Mouse (Mus musculus) heart, adult 2 months (tissue): Measurements from ENCODE around the gene Ip6k3. TPM values are rescaled to one million over a fixed set of nuclear protein-coding genes. Genes with fewer than 3 reads are reported as not detected.

Experiments used
- DNase-seq, 2 experiments: peaks; one replicate each; pipeline ENCODE4 v3.0.0; 2021
- H3K27ac ChIP-seq: fragments of 200-600 bp; 2 replicates; pipeline ENCODE4 v1.8.1; 2022
- H3K27me3 ChIP-seq: fragments of 200-500 bp; 2 replicates; pipeline ENCODE4 v1.6.1; 2012; ENCODE audit warnings: mild to moderate bottlenecking, low read length, inconsistent platforms, mixed read lengths; ENCODE audit not compliant: control insufficient read depth, insufficient read depth
- H3K36me3 ChIP-seq: fragments of 200-500 bp; 2 replicates; pipeline ENCODE4 v1.6.1; 2012; ENCODE audit warnings: low read length, inconsistent platforms; ENCODE audit not compliant: control insufficient read depth, insufficient read depth
- H3K4me1 ChIP-seq: fragments of 200-500 bp; 2 replicates; pipeline ENCODE4 v1.6.1; 2011; ENCODE audit warnings: low read length; ENCODE audit not compliant: control insufficient read depth, insufficient read depth
- H3K4me3 ChIP-seq: fragments of 200-600 bp; 2 replicates; pipeline ENCODE4 v1.8.1; 2022
- H3K79me2 ChIP-seq: fragments of 200-500 bp; replicated peaks from 2 replicates; pipeline ENCODE4 v1.6.1; 2012; ENCODE audit warnings: mild to moderate bottlenecking, inconsistent platforms, low read length, moderate library complexity, mixed read lengths; ENCODE audit not compliant: control insufficient read depth, insufficient read depth
- H3K9ac ChIP-seq: fragments of 200-500 bp; 2 replicates; pipeline ENCODE4 v1.6.1; 2012; ENCODE audit warnings: low read depth, mild to moderate bottlenecking, control low read depth, inconsistent platforms, low read length, mixed read lengths
- CTCF ChIP-seq: fragments of 200-600 bp; IDR thresholded peaks from 2 replicates; pipeline ENCODE4 v1.8.1; 2022; ENCODE audit warnings: antibody characterized with exemption, mild to moderate bottlenecking, moderate library complexity
- EP300 ChIP-seq: fragments of 200-500 bp; IDR thresholded peaks from 2 replicates; pipeline ENCODE4 v1.6.1; 2011; ENCODE audit warnings: low read depth, low read length, control low read depth; ENCODE audit not compliant: insufficient read depth
- POLR2A ChIP-seq: fragments of 200-500 bp; IDR thresholded peaks from 2 replicates; pipeline ENCODE4 v1.6.1; 2011; ENCODE audit warnings: mild to moderate bottlenecking, low read depth, low read length, control low read depth; ENCODE audit not compliant: insufficient read depth
- WGBS: fragments of 180-500 bp; shearing (Covaris S2); methylation state at CpG from one replicate; pipeline ENCODE4 v1.1.7; 2018; 5-methylcytosine and 5-hydroxymethylcytosine counted together
- intact Hi-C: fragments of 180-260 bp; cut with DNase I; formaldehyde crosslinking; loops from one replicate; pipeline ENCODE4 v1.15.1; 2025
- long read RNA-seq: library from polyadenylated mRNA; stranded (forward); transcript quantifications from one replicate; pipeline ENCODE4 v2.0.0, GENCODE M21; 2021
- polyA plus RNA-seq: library from polyadenylated mRNA; depleted of rRNA; stranded (reverse); fragments of >200 nt; gene quantifications from 2 replicates; pipeline ENCODE4 v1.2.3, GENCODE M21; 2012; rRNA removed
- total RNA-seq, 2 experiments: library from RNA; stranded (reverse); gene quantifications; 2 replicates each; pipeline ENCODE4 v1.2.3; 2021

Ip6k3 gene
- total RNA-seq: 1 to 10 TPM; 4.1 to 5.6 TPM
- polyA plus RNA-seq: 8.2 and 10.1 TPM in 2 replicates
- long read RNA-seq, transcript Ip6k3-201 (6 exons, 2,342 nt): major isoform, 9 of 13 reads
- long read RNA-seq, partial matches to known transcripts: 3 of 13 reads
- long read RNA-seq, other reads (novel, unspliced or antisense): 1 of 13 reads

DNA sequence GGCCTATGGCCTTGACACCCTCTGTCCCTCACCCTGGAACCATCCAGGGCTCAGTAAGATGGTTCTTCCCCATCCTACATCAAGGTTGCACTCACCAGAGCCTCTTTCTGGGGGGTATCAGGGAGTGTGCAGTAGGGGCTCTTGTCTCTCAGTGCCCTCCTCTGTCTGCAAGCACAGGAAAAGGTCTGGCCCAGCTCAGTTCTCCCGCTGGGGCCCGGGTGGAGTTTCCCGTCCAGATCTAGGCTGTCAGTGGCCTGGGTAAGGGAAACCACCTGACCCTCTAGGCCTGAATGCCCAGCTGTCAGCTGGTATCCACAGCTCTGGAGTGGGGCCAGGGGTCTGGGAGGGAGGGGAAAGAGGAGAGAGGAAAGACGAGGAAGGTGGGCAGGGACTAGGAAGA is at the start of gene Ip6k3:
TSS of gene Ip6k3 (minus strand) at position 251 of the 400 bp plus-strand sequence.
- intact Hi-C loops: no loop called here
- DNase-seq: peak in 1 of 2 experiments; percentile 42
- 15% methylated on average over 4 of the region's 4 CpGs for WGBS

DNA sequence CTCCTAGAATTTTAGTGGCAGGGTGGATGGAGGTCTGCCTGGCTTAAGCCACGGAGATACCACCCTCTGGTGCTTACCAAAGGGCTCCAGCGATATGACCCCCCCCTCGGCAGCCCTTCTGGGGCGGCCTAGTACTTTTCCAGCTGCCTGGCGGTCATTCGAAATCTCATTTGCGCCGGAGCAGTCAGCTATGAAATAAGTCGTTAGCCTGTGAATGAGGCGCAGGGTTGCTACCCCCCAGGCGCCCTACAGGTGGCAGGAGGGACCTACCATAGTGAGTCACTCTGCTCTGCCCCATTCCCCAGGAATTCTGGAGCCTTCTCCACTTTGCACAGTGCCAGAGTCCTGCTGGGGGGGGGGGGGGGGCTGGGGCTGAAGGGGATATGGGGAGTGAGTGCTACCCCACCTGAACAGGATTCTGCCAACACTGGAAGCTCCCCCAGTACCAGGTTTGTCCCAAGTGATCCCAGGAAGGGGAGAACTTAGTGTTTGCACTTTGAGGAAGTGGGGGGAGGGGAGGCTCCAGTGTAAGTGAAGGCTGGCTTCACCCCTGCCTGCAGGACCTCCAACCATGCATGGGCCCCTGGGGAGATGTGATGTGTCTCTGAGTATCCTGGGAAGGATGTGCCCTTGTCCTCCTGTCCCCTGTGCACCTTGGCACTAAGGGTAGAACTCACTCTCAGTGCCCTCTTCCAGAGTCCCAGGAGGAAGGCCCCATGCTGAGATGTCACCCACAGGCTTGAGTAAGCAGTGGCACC is 45.4 kb upstream of the Ip6k3 start:
- no peaks in the 10 kb centered on the region; the same call in 1 of the 2 replicates for H3K27me3 ChIP-seq
- H3K27ac ChIP-seq: no peak overlapping the region
- intact Hi-C loops: loop anchor here (1.0 to 10.0 kb wide), 4 partner anchors 44 to 422 kb away; partner anchors contain the start of genes RPS10-NUDT3 and Rps10
- no peaks in the 10 kb centered on the region for H3K79me2 ChIP-seq
- TF ChIP-seq POLR2A (no peak), CTCF (peak; percentile 76)
- no peaks in the 10 kb centered on the region for H3K36me3 ChIP-seq
- peak; percentile 50 to 69 for DNase-seq
- WGBS: 7% methylated on average over 11 of the region's 11 CpGs
- no peaks in the 10 kb centered on the region for H3K4me1 ChIP-seq
- H3K9ac ChIP-seq: no peak overlapping the region
- no peak overlapping the region for H3K4me3 ChIP-seq

More for the DNA sequence above, at the start of gene Ip6k3:
- H3K79me2 ChIP-seq: no peaks in the 10 kb centered on the region
- H3K36me3 ChIP-seq: no peaks in the 10 kb centered on the region
- H3K4me3 ChIP-seq: peak within 1 kb of the TSS; percentile 16; the same call in 1 of the 2 replicates
- peak within 1 kb of the TSS; percentile 6 for H3K9ac ChIP-seq
- H3K27me3 ChIP-seq: no peaks in the 10 kb centered on the region
- H3K27ac ChIP-seq: peak within 1 kb of the TSS; percentile 50; the same call in 1 of the 2 replicates
- TF ChIP-seq EP300: no peak
- peak; percentile 37; the same call in 1 of the 2 replicates for TF ChIP-seq POLR2A
- peaks cover 3% of the 10 kb centered on the region; the same call in 1 of the 2 replicates for H3K4me1 ChIP-seq

DNA sequence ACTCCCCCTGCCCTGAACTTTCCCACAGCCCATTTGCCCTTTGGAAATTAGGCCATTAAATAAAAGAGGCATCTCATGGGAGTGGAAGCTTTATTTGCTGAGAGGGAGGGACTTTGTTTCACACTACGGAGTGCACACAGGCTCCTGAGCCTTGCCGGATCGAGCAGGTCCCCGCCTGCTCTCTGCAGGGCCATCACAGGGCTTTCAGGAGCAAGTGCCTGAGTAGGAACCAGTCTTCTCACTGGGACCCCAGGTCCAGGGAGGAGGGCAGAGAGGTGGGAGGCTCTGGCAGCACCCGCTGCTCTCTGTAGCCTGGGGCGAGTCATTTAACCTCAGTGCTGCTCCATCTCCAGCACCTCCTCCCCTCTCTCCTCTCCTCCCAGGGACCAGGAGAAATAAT is 44.4 kb upstream of the Ip6k3 start:
- TF ChIP-seq POLR2A: no peak
- no peak for TF ChIP-seq EP300
- no peak for TF ChIP-seq CTCF
- Histone ChIP-seq H3K79me2 (no peaks in the 10 kb centered on the region), H3K9ac (no peak overlapping the region), H3K36me3 (no peaks in the 10 kb centered on the region), H3K4me3 (no peak overlapping the region), H3K27me3 (no peaks in the 10 kb centered on the region; the same call in 1 of the 2 replicates), H3K27ac (no peak overlapping the region), H3K4me1 (no peaks in the 10 kb centered on the region)
- intact Hi-C loops: loop anchor here (5.0 to 10.0 kb wide), 3 partner anchors 45 to 423 kb away; partner anchors contain the start of genes RPS10-NUDT3 and Rps10
- no peak for DNase-seq
- WGBS: 62% methylated on average over 6 of the region's 6 CpGs

DNA sequence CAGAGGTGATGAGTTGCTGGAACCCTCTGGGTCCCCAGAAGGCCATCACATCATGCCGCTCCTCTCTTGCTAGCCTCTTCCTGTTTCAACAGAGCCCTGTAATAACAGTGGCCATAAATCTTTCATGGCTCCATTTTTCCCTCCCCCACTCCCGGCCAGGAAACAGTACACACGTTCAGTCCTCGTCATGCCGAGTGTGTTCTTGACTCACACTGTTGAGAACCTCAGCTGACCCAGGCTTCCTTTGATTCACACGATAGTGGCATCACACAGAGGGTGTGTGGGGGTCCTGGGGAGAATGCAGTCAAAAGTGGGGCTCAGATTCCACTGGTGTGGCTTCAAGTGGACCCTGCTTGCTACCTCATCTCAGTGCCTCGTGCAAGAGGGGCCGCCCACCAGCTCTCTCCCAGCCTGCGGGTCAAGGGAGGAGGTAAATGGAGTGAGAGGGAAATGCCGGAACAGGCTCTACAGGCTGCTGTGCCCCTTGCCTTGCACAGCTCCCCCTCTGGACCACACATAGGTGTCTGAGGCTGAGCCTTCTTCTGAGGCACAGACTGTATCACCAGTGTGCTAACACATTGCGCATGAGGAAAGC is 39.6 kb upstream of the Ip6k3 start:
- no peak for DNase-seq
- peaks cover 3% of the 10 kb centered on the region for H3K4me1 ChIP-seq
- H3K4me3 ChIP-seq: no peak overlapping the region
- WGBS: 54% methylated on average over 11 of the region's 11 CpGs
- no peaks in the 10 kb centered on the region; the same call in 1 of the 2 replicates for H3K36me3 ChIP-seq
- no peak overlapping the region for H3K9ac ChIP-seq
- intact Hi-C loops: loop anchor here (1.0 to 10.0 kb wide), 3 partner anchors 126 to 1432 kb away; partner anchors contain the start of genes Luc7l and Narfl
- no peak overlapping the region for H3K27ac ChIP-seq
- TF ChIP-seq EP300 (no peak), CTCF (no peak), POLR2A (no peak)
- H3K27me3 ChIP-seq: no peaks in the 10 kb centered on the region; the same call in 1 of the 2 replicates
- H3K79me2 ChIP-seq: no peaks in the 10 kb centered on the region; the same call in 1 of the 2 replicates

DNA sequence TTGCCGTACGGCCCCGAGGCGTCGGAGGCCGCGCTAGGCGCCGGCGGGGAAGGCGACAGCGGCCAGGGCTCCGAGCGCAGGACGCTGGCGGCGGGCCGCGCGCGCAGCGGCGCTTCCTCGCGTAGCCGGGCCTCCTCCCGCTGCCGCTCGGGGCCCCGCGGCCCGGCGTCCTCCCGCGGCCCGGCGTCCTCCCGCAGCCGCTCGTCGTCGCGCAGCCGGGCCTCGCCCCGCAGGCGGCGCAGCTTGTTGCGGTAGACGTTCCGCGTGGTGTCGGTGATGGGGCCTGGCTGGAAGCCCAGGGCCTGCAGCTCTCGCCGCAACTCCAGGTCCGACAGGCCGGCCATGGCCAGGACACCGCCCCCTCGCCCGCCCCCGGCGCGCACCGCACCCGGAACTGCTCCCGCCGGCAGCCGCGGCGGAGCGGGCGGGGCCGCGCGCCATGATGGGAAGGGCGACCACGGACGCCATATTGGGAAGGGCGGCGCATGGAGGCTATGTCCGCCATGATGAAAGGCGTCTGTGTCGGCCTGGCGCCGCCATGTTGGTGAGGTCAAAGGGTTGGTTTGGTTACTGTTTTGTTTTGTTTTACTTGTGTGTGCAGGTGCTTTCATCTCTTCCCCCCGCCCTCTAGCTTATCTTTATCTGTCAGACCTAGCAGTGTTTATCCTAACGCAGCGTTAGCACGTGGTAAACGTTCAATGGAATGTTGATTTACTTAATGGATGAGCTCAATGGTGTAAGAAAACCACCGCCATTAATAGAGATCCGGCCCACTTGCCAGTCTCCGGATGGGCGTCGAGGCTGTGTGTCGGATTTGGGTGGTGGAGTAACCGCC is 36.7 kb upstream of the Ip6k3 start, which contains the start of gene Lemd2:
TSS of gene Lemd2 (minus strand) at position 395 of the 835 bp plus-strand sequence.
- peak; percentile 98 for DNase-seq
- Histone ChIP-seq H3K27ac (peak within 1 kb of the TSS; percentile 81), H3K4me3 (peak within 1 kb of the TSS; percentile 73), H3K27me3 (no peaks in the 10 kb centered on the region), H3K4me1 (peaks cover 3% of the 10 kb centered on the region), H3K79me2 (no peaks in the 10 kb centered on the region; the same call in 1 of the 2 replicates), H3K9ac (peak within 1 kb of the TSS; percentile 84), H3K36me3 (no peaks in the 10 kb centered on the region; the same call in 1 of the 2 replicates)
- TF ChIP-seq CTCF: 0 out of 2 replicates have a peak, but pooled peaks have one; percentile 13
- TF ChIP-seq POLR2A: peak; percentile 60; the same call in 1 of the 2 replicates
- peak; percentile 65; the same call in 1 of the 2 replicates for TF ChIP-seq EP300
- intact Hi-C loops: loop anchor here (5.0 to 10.0 kb wide), 2 partner anchors 72 to 1429 kb away; partner anchors contain the start of genes Narfl and Uqcc2
- WGBS: 3% methylated on average over 93 of the region's 97 CpGs
